Mouse (Mus musculus): ENCODE results near the gene Olfr1184. TPM values are rescaled to one million over a fixed set of nuclear protein-coding genes. Genes with fewer than 3 reads are reported as not detected.
"Not testable (repeated sequence)": the region's sequence is repeated elsewhere in the genome, so short reads cannot be mapped to it uniquely, and the experiment has no call there.

Olfr1184 gene
- not detected in 2 replicates for total RNA-seq (2012; rRNA removed)
- total RNA-seq (2014; rRNA removed) = not detected in 2 replicates
- not detected in 2 replicates for polyA plus RNA-seq (2012; ENCODE audit: insufficient read length, low read depth)

DNA sequence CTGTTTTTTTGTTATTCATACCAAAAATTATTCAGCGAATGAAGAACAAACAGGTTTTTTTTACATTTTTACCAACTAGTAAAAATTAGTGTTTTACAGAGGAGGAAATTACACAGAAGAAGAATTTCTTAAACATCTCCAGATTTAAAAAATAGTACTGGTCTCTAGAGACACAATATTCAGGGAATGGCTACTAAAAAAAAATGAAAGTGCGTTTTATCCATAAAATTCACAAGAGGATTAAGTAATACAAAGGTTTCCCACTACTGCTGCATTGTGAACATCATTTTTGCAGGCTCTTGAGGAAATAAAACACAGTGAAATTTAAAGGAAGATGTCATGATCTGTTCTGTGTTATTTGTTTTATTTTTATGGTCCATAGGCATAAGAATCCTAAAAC is at the start of gene Olfr1184:
Gene Olfr1184, plus strand, starts transcription at position 301 of the 400 bp plus-strand sequence.
- Histone ChIP-seq H3K4me1 (ENCODE audit: control insufficient read depth in 1 of 2, insufficient read depth in 2 of 2) (no peaks in the 10 kb centered on the region), H3K27ac (ENCODE audit: insufficient read depth, low read depth) (no peak within 1 kb of the TSS), H3K4me2 (ENCODE audit: insufficient read depth, low read depth, poor library complexity, severe bottlenecking) (no peak within 1 kb of the TSS), H3K9me3 (replicated peaks; ENCODE audit: low read length) (peaks cover 4% of the 10 kb centered on the region), H3K9ac (ENCODE audit: insufficient read depth, low read depth) (no peak within 1 kb of the TSS), H3K4me3 (replicated peaks in 1 of 3; ENCODE audit: low read depth in 2 of 3, low read length in 2 of 3, poor library complexity in 1 of 3) (no peak within 1 kb of the TSS), H3K27me3 (replicated peaks) (no peaks in the 10 kb centered on the region), H3K36me3 (replicated peaks in 1 of 2; ENCODE audit: control insufficient read depth in 1 of 2, insufficient read depth in 1 of 2, low read length in 1 of 2) (no peaks in the 10 kb centered on the region), H3K79me2 (replicated peaks; ENCODE audit: control insufficient read depth, extremely low read depth, insufficient read depth, poor library complexity, severe bottlenecking) (no peaks in the 10 kb centered on the region)
- DNase-seq (ENCODE audit: extremely low read depth) = no peak
- in situ Hi-C loops (cut with MboI; ENCODE audit: low pct_ligation_motif_present, low pct_unique_long_range_greater_than_20kb, low sequenced_read_pairs) = no loop called here
- dilution Hi-C loops (cut with MboI; ENCODE audit: extremely low pct_ligation_motif_present, extremely low pct_unique_long_range_greater_than_20kb, low sequenced_read_pairs) = no loop called here
- no peak for TF ChIP-seq TBP (conservative IDR thresholded peaks at IDR 0.05; ENCODE audit: low read depth, low read length)
- no peak for TF ChIP-seq SMC3 (IDR thresholded peaks at IDR 0.05; ENCODE audit: low read depth, low read length)
- no peak for TF ChIP-seq NRF1 (IDR thresholded peaks at IDR 0.05; ENCODE audit: low read depth, low read length)
- no peak for TF ChIP-seq CHD2 (IDR thresholded peaks at IDR 0.05; ENCODE audit: low read length)
- no peak for TF ChIP-seq PAX5 (IDR thresholded peaks at IDR 0.05; ENCODE audit: low read length)
- no peak for TF ChIP-seq EP300 (IDR thresholded peaks at IDR 0.05; ENCODE audit: low read length)
- no peak for TF ChIP-seq MXI1 (IDR thresholded peaks at IDR 0.05; ENCODE audit: low read depth, low read length)
- TF ChIP-seq JUND (conservative IDR thresholded peaks at IDR 0.05; ENCODE audit: low read depth, low read length) = no peak
- no peak for TF ChIP-seq GABPA (IDR thresholded peaks at IDR 0.05; ENCODE audit: insufficient replicate concordance, low read depth, low read length)
- no peak for TF ChIP-seq E2F4 (IDR thresholded peaks at IDR 0.05; ENCODE audit: insufficient replicate concordance, low read depth, low read length)
- no peak for TF ChIP-seq CTCF (conservative IDR thresholded peaks at IDR 0.05 in 1 of 2, IDR thresholded peaks at IDR 0.05 in 1 of 2; ENCODE audit: low read depth in 2 of 2, low read length in 2 of 2)
- TF ChIP-seq HCFC1 (IDR thresholded peaks at IDR 0.05; ENCODE audit: low read depth, low read length) = no peak
- TF ChIP-seq MAX (IDR thresholded peaks at IDR 0.05; ENCODE audit: low read length) = no peak
- TF ChIP-seq ELF1 (IDR thresholded peaks at IDR 0.05; ENCODE audit: low read depth, low read length) = no peak
- no peak for TF ChIP-seq RAD21 (IDR thresholded peaks at IDR 0.05; ENCODE audit: low read depth, low read length)

GRCm38 (mm10) chr2:88449031-88449430 is 34.4 kb upstream of the Olfr1184 start, which contains the start of gene Gm13757:
Gene Gm13757 (minus strand): TSS chr2:88449131.
- Histone ChIP-seq H3K79me2 (replicated peaks; ENCODE audit: control insufficient read depth, extremely low read depth, insufficient read depth, poor library complexity, severe bottlenecking) (no peaks in the 10 kb centered on the region), H3K4me2 (ENCODE audit: insufficient read depth, low read depth, poor library complexity, severe bottlenecking) (no peak within 1 kb of the TSS), H3K9me3 (replicated peaks; ENCODE audit: low read length) (peaks cover 2% of the 10 kb centered on the region), H3K4me1 (ENCODE audit: control insufficient read depth in 1 of 2, insufficient read depth in 2 of 2) (no peaks in the 10 kb centered on the region), H3K27ac (ENCODE audit: insufficient read depth, low read depth) (no peak within 1 kb of the TSS), H3K36me3 (replicated peaks in 1 of 2; ENCODE audit: control insufficient read depth in 1 of 2, insufficient read depth in 1 of 2, low read length in 1 of 2) (no peaks in the 10 kb centered on the region), H3K9ac (ENCODE audit: insufficient read depth, low read depth) (no peak within 1 kb of the TSS), H3K27me3 (replicated peaks) (no peaks in the 10 kb centered on the region), H3K4me3 (replicated peaks in 1 of 3; ENCODE audit: low read depth in 2 of 3, low read length in 2 of 3, poor library complexity in 1 of 3) (no peak within 1 kb of the TSS)
- dilution Hi-C loops (cut with MboI; ENCODE audit: extremely low pct_ligation_motif_present, extremely low pct_unique_long_range_greater_than_20kb, low sequenced_read_pairs) = no loop called here
- in situ Hi-C loops (cut with MboI; ENCODE audit: low pct_ligation_motif_present, low pct_unique_long_range_greater_than_20kb, low sequenced_read_pairs) = no loop called here
- DNase-seq (ENCODE audit: extremely low read depth) = no peak
- TF ChIP-seq USF2 (conservative IDR thresholded peaks at IDR 0.05; ENCODE audit: low read depth, low read length) (no peak), ZNF384 (IDR thresholded peaks at IDR 0.05; ENCODE audit: low read depth, low read length) (no peak), USF1 (IDR thresholded peaks at IDR 0.05; ENCODE audit: low read depth, low read length) (no peak), ZKSCAN1 (IDR thresholded peaks at IDR 0.05; ENCODE audit: borderline replicate concordance, low read depth, low read length) (no peak), SMC3 (IDR thresholded peaks at IDR 0.05; ENCODE audit: low read depth, low read length) (no peak), CHD2 (IDR thresholded peaks at IDR 0.05; ENCODE audit: low read length) (no peak), HCFC1 (IDR thresholded peaks at IDR 0.05; ENCODE audit: low read depth, low read length) (no peak), E2F4 (IDR thresholded peaks at IDR 0.05; ENCODE audit: insufficient replicate concordance, low read depth, low read length) (no peak), MAX (IDR thresholded peaks at IDR 0.05; ENCODE audit: low read length) (no peak), MAFK (IDR thresholded peaks at IDR 0.05; ENCODE audit: insufficient replicate concordance, low read length) (no peak), NELFE (IDR thresholded peaks at IDR 0.05; ENCODE audit: low read depth, low read length) (no peak), TCF12 (IDR thresholded peaks at IDR 0.05; ENCODE audit: low read depth, low read length) (no peak)

GRCm38 (mm10) chr2:88454567-88454966 is 28.8 kb upstream of the Olfr1184 start, which contains the start of gene Olfr1183:
Gene Olfr1183 (plus strand): TSS chr2:88454867.
- H3K4me3 ChIP-seq (replicated peaks in 1 of 3; ENCODE audit: low read depth in 2 of 3, low read length in 2 of 3, poor library complexity in 1 of 3); H3K27me3 ChIP-seq (replicated peaks); H3K4me1 ChIP-seq (ENCODE audit: control insufficient read depth in 1 of 2, insufficient read depth in 2 of 2); in situ Hi-C loops (cut with MboI; ENCODE audit: low pct_ligation_motif_present, low pct_unique_long_range_greater_than_20kb, low sequenced_read_pairs); H3K9ac ChIP-seq (ENCODE audit: insufficient read depth, low read depth); H3K79me2 ChIP-seq (replicated peaks; ENCODE audit: control insufficient read depth, extremely low read depth, insufficient read depth, poor library complexity, severe bottlenecking); H3K36me3 ChIP-seq (replicated peaks in 1 of 2; ENCODE audit: control insufficient read depth in 1 of 2, insufficient read depth in 1 of 2, low read length in 1 of 2); dilution Hi-C loops (cut with MboI; ENCODE audit: extremely low pct_ligation_motif_present, extremely low pct_unique_long_range_greater_than_20kb, low sequenced_read_pairs); H3K27ac ChIP-seq (ENCODE audit: insufficient read depth, low read depth); H3K4me2 ChIP-seq (ENCODE audit: insufficient read depth, low read depth, poor library complexity, severe bottlenecking); DNase-seq (ENCODE audit: extremely low read depth): not testable (repeated sequence)
- H3K9me3 ChIP-seq (replicated peaks; ENCODE audit: low read length) = peaks cover 13% of the 10 kb centered on the region
